Mouse (Mus musculus) liver, postnatal 0 days (tissue): Measurements from ENCODE around the gene Radil.

Source experiments
- CTCF ChIP-seq: sonication (generic); IDR thresholded peaks from 2 replicates; pipeline ENCODE4 v1.5.1; 2016; ENCODE audit warnings: antibody characterized with exemption, low read depth
- EP300 ChIP-seq: IDR thresholded peaks from 2 replicates; pipeline ENCODE4 v1.6.1; 2016; ENCODE audit warnings: antibody characterized with exemption, low read depth, mild to moderate bottlenecking

- TF ChIP-seq EP300 (no peak), CTCF (no peak)
Measured at GRCm38 (mm10) chr5:142463011-142463410, 87.9 kb downstream of the Radil start.
